Mouse (Mus musculus) lung, postnatal 0 days (tissue): Measurements from ENCODE around the gene Khdrbs2.

Experiments used
- CTCF ChIP-seq: IDR thresholded peaks from 2 replicates; pipeline ENCODE4 v1.5.1; 2016; ENCODE audit warnings: antibody characterized with exemption, mild to moderate bottlenecking
- EP300 ChIP-seq: IDR thresholded peaks from 2 replicates; pipeline ENCODE4 v1.6.1; 2016; ENCODE audit warnings: antibody characterized with exemption, mild to moderate bottlenecking, control low read depth

DNA sequence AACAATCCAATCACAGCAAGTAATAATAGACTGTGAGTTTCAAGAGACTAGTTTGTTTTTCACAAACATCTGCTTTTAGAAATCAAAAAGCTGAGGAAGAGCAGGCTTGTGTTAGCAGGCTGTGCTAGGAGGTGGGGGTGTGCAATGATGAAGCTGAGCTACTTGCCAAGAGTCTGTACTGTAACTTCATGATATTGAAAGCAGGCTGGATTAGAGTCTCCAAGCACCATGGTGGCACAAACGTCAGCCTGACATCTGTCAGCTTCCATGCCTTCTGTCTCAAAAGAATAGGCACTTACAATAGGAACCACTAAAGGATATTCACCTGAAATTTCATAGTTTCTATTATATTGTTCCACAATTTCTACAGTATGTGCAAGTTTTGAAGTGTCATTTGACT, 255.9 kb downstream of the Khdrbs2 start:
- TF ChIP-seq CTCF (no peak), EP300 (no peak)
